Mouse (Mus musculus) forebrain, embryonic 14.5 days (tissue): ENCODE data around the gene Hist1h2bk. TPM values are rescaled to one million over a fixed set of nuclear protein-coding genes. Genes with fewer than 3 reads are reported as not detected.
"Not testable (repeated sequence)": the region's sequence is repeated elsewhere in the genome, so short reads cannot be mapped to it uniquely, and the experiment has no call there.

ENCODE experiments used
- ATAC-seq: fragments of 200-750 bp; cut with Nextera tagmentation; 2 replicates; pipeline ENCODE4 v1.8.0; 2017; ENCODE audit warnings: mild to moderate bottlenecking, moderate library complexity
- DNase-seq: peaks from one replicate; pipeline ENCODE4 v3.0.0-alpha.2; 2015; ENCODE audit warnings: low spot score
- H3K27ac ChIP-seq: fragments of 300-500 bp; sonication (generic); 2 replicates; pipeline ENCODE4 v1.5.1; 2014; ENCODE audit warnings: low read depth, mild to moderate bottlenecking, control low read depth, low read length, moderate library complexity
- H3K27me3 ChIP-seq: fragments of 300-500 bp; sonication (generic); replicated peaks from 2 replicates; pipeline ENCODE4 v1.6.1; 2014; ENCODE audit warnings: low read length, control low read depth, mixed read lengths; ENCODE audit not compliant: control insufficient read depth, insufficient read depth
- H3K36me3 ChIP-seq: fragments of 300-500 bp; sonication (generic); 2 replicates; pipeline ENCODE4 v1.6.1; 2014; ENCODE audit warnings: low read length, control low read depth; ENCODE audit not compliant: control insufficient read depth, insufficient read depth
- H3K4me1 ChIP-seq: fragments of 300-500 bp; sonication (generic); 2 replicates; pipeline ENCODE4 v1.6.1; 2014; ENCODE audit warnings: antibody characterized with exemption, low read length, control low read depth; ENCODE audit not compliant: control insufficient read depth, insufficient read depth
- H3K4me2 ChIP-seq: fragments of 300-500 bp; sonication (generic); 2 replicates; pipeline ENCODE4 v1.6.1; 2014; ENCODE audit warnings: mild to moderate bottlenecking, control low read depth, low read length
- H3K4me3 ChIP-seq: fragments of 300-500 bp; sonication (generic); 2 replicates; pipeline ENCODE4 v1.5.1; 2014; ENCODE audit warnings: low read depth, low read length, control low read depth
- H3K9ac ChIP-seq: fragments of 300-500 bp; sonication (generic); 2 replicates; pipeline ENCODE4 v1.6.1; 2014; ENCODE audit warnings: mild to moderate bottlenecking, low read length, control low read depth, moderate library complexity
- H3K9me3 ChIP-seq: fragments of 300-500 bp; sonication (generic); replicated peaks from 2 replicates; pipeline ENCODE4 v1.6.1; 2016; ENCODE audit warnings: low read length, control low read depth, mixed read lengths; ENCODE audit not compliant: control insufficient read depth
- WGBS: fragments of 180-500 bp; shearing (Covaris S2); extraction: QIAGEN DNeasy Blood & Tissue Kit; methylation state at CpG from one replicate; pipeline ENCODE4 v1.1.7; 2014; 5-methylcytosine and 5-hydroxymethylcytosine counted together
- microRNA-seq: library from miRNA; unstranded; fragments of <30 nt; microRNA quantifications from one replicate; pipeline ENCODE4, GENCODE M21; 2016
- polyA plus RNA-seq: library from polyadenylated mRNA; unstranded; fragments of >200 nt; fragmentation: Nextera tagmentation; extraction: Ambion mirVana; gene quantifications from 2 replicates; pipeline ENCODE4 v1.2.1, GENCODE M21; 2014

The Hist1h2bk gene
- polyA plus RNA-seq, 1 experiment from 2014 or later, result 3.5 TPM

- Histone ChIP-seq H3K9ac (peak overlapping the region; percentile 62), H3K9me3 (no peaks in the 10 kb centered on the region), H3K36me3 (no peaks in the 10 kb centered on the region), H3K27me3 (no peaks in the 10 kb centered on the region), H3K4me3 (peak overlapping the region; percentile 39), H3K4me2 (peak overlapping the region; percentile 58), H3K4me1 (peaks cover 3% of the 10 kb centered on the region; the same call in 1 of the 2 replicates), H3K27ac (peak overlapping the region; percentile 76)
- peak; percentile 95 for ATAC-seq
- WGBS, result under 1% methylated on average over 51 of the region's 52 CpGs
- peak; percentile 93 for DNase-seq
These were observed 15.2 kb downstream of the Hist1h2bk start for GRCm38 (mm10) chr13:22050591-22051522.

- Histone ChIP-seq H3K4me1 (peaks cover 3% of the 10 kb centered on the region; the same call in 1 of the 2 replicates), H3K4me2 (peak overlapping the region; percentile 58), H3K9me3 (no peaks in the 10 kb centered on the region), H3K9ac (peak overlapping the region; percentile 62), H3K36me3 (no peaks in the 10 kb centered on the region), H3K27ac (peak overlapping the region; percentile 76; the same call in 1 of the 2 replicates), H3K27me3 (no peaks in the 10 kb centered on the region), H3K4me3 (peak overlapping the region; percentile 39)
- WGBS, result 18% methylated on average over 5 of the region's 5 CpGs
- no peak for DNase-seq
- peak; percentile 37 for ATAC-seq
These were observed 15.8 kb downstream of the Hist1h2bk start for GRCm38 (mm10) chr13:22051523-22051859.

- ATAC-seq, result no peak
- Histone ChIP-seq H3K36me3 (no peaks in the 10 kb centered on the region), H3K9ac (no peak overlapping the region), H3K27ac (no peak overlapping the region), H3K9me3 (no peaks in the 10 kb centered on the region), H3K4me3 (no peak overlapping the region), H3K4me1 (peaks cover 3% of the 10 kb centered on the region; the same call in 1 of the 2 replicates), H3K4me2 (no peak overlapping the region), H3K27me3 (no peaks in the 10 kb centered on the region)
- no peak for DNase-seq
- 93% methylated on average over 1 of the region's 1 CpGs for WGBS
These were observed 18.1 kb downstream of the Hist1h2bk start for GRCm38 (mm10) chr13:22053754-22054153.

- H3K4me2 ChIP-seq, result no peak overlapping the region
- no peak for DNase-seq
- no peak overlapping the region for H3K27ac ChIP-seq
- 69% methylated on average over 1 of the region's 1 CpGs for WGBS
- H3K9me3 ChIP-seq, result no peaks in the 10 kb centered on the region
- no peak overlapping the region for H3K9ac ChIP-seq
- no peak overlapping the region for H3K4me3 ChIP-seq
- H3K4me1 ChIP-seq, result no peaks in the 10 kb centered on the region
- H3K36me3 ChIP-seq, result no peaks in the 10 kb centered on the region
- H3K27me3 ChIP-seq, result no peaks in the 10 kb centered on the region
- ATAC-seq, result no peak
These were observed 25.8 kb downstream of the Hist1h2bk start for GRCm38 (mm10) chr13:22061422-22061821.

GRCm38 (mm10) chr13:22063468-22063867 is 27.8 kb downstream of the Hist1h2bk start:
- H3K4me2 ChIP-seq, result no peak overlapping the region
- H3K9me3 ChIP-seq, result no peaks in the 10 kb centered on the region
- DNase-seq (no peak), ATAC-seq (no peak)
- H3K4me3 ChIP-seq, result no peak overlapping the region
- no peak overlapping the region for H3K9ac ChIP-seq
- H3K36me3 ChIP-seq, result no peaks in the 10 kb centered on the region
- 72% methylated on average over 1 of the region's 1 CpGs for WGBS
- no peak overlapping the region for H3K27ac ChIP-seq
- H3K4me1 ChIP-seq, result no peaks in the 10 kb centered on the region
- H3K27me3 ChIP-seq, result no peaks in the 10 kb centered on the region

- not testable (repeated sequence) for H3K36me3 ChIP-seq, H3K27ac ChIP-seq, H3K9me3 ChIP-seq, ATAC-seq, H3K4me2 ChIP-seq, H3K9ac ChIP-seq, H3K27me3 ChIP-seq, H3K4me1 ChIP-seq, DNase-seq, H3K4me3 ChIP-seq
- 86% methylated on average over 1 of the region's 1 CpGs for WGBS
These were observed 48.5 kb downstream of the Hist1h2bk start, which contains the start of gene Vmn1r188 for GRCm38 (mm10) chr13:22084140-22084539. Gene Vmn1r188, plus strand, starts transcription at chr13:22084440.

Small RNA genes lying within 50 kb of the gene (microRNA-seq; reads per million reads assigned to microRNA genes)
- not detected for gene Gm26300
- not detected for gene Gm44390
- not detected for gene Gm44486

Other genes with a start within 250 kb of the Hist1h2bk start
- gene Hist1h2an, start 248.7 kb upstream of the Hist1h2bk start, polyA plus RNA-seq, result 6.6 TPM in 1 of 2 replicates, not detected in the other
- gene Hist1h2bp, start 248.4 kb upstream of the Hist1h2bk start, polyA plus RNA-seq, result 0.84 and 1.5 TPM in 2 replicates
- gene Hist1h2bq, start 225.7 kb upstream of the Hist1h2bk start, polyA plus RNA-seq, result 9.2 and 17.1 TPM in 2 replicates
- gene Hist1h2ao, start 225.4 kb upstream of the Hist1h2bk start, polyA plus RNA-seq, result not detected in 2 replicates
- gene Hist1h4m, start 224.1 kb upstream of the Hist1h2bk start, polyA plus RNA-seq, result not detected in 2 replicates
- 4.6 and 16.7 TPM in 2 replicates for gene Hist1h4n, start 203.7 kb upstream of the Hist1h2bk start, polyA plus RNA-seq
- 2,010 and 3,186 TPM in 2 replicates for gene Hist1h2ap, start 202.4 kb upstream of the Hist1h2bk start, polyA plus RNA-seq
- 9.4 and 17.8 TPM in 2 replicates for gene Hist1h2br, start 202.1 kb upstream of the Hist1h2bk start, polyA plus RNA-seq
- 28.3 and 34.9 TPM in 2 replicates for gene Zfp184, start 90.8 kb upstream of the Hist1h2bk start, polyA plus RNA-seq
- gene Pom121l2, start 54.7 kb upstream of the Hist1h2bk start, polyA plus RNA-seq, result 0.14 TPM in 1 of 2 replicates, not detected in the other
- 0.10 TPM in 1 of 2 replicates, not detected in the other for gene Prss16, start 26.1 kb upstream of the Hist1h2bk start, polyA plus RNA-seq
- 4.8 and 8.3 TPM in 2 replicates for gene Hist1h2ah, start 302 bp upstream of the Hist1h2bk start, polyA plus RNA-seq
- 14.0 and 18.0 TPM in 2 replicates for gene Hist1h4i, start 5.5 kb downstream of the Hist1h2bk start, polyA plus RNA-seq
- 20.4 and 37.4 TPM in 2 replicates for gene Hist1h2ag, start 7.1 kb downstream of the Hist1h2bk start, polyA plus RNA-seq
- gene Hist1h2bj, start 7.3 kb downstream of the Hist1h2bk start, polyA plus RNA-seq, result 3.0 and 7.0 TPM in 2 replicates
- gene Vmn1r188, start 48.6 kb downstream of the Hist1h2bk start, polyA plus RNA-seq, result not detected in 2 replicates
- not detected in 2 replicates for gene Vmn1r189, start 70.0 kb downstream of the Hist1h2bk start, polyA plus RNA-seq
- not detected in 2 replicates for gene Vmn1r191, start 148.1 kb downstream of the Hist1h2bk start, polyA plus RNA-seq
- gene Vmn1r192, start 155.3 kb downstream of the Hist1h2bk start, polyA plus RNA-seq, result not detected in 2 replicates
- gene Vmn1r193, start 187.3 kb downstream of the Hist1h2bk start, polyA plus RNA-seq, result not detected in 2 replicates
- gene Vmn1r194, start 208.3 kb downstream of the Hist1h2bk start, polyA plus RNA-seq, result not detected in 2 replicates
- not detected in 2 replicates for gene Vmn1r195, start 234.7 kb downstream of the Hist1h2bk start, polyA plus RNA-seq